Mouse (Mus musculus) lung, embryonic 14.5 days (tissue): Measurements from ENCODE around the gene Sephs1. TPM values are rescaled to one million over a fixed set of nuclear protein-coding genes. Genes with fewer than 3 reads are reported as not detected.
A peak's percentile ranks its signal among the peaks of the same experiment; 100 is the strongest.

Experiments used
- ATAC-seq: fragments of 200-750 bp; cut with Nextera tagmentation; 2 replicates; pipeline ENCODE4 v1.8.0; 2017; ENCODE audit warnings: mild to moderate bottlenecking, moderate TSS enrichment, moderate library complexity; ENCODE audit not compliant: insufficient read depth
- DNase-seq: peaks from one replicate; pipeline ENCODE4 v3.0.0-alpha.2; 2015
- H3K27ac ChIP-seq: fragments of 300-500 bp; sonication (generic); 2 replicates; pipeline ENCODE4 v1.5.1; 2014; ENCODE audit warnings: low read depth, mild to moderate bottlenecking, moderate library complexity
- H3K27me3 ChIP-seq: fragments of 300-500 bp; sonication (generic); 2 replicates; pipeline ENCODE4 v1.6.1; 2014; ENCODE audit warnings: low read length, control low read depth; ENCODE audit not compliant: insufficient read depth
- H3K36me3 ChIP-seq: fragments of 300-500 bp; sonication (generic); 2 replicates; pipeline ENCODE4 v1.6.1; 2014; ENCODE audit warnings: control low read depth; ENCODE audit not compliant: insufficient read depth
- H3K4me1 ChIP-seq: fragments of 300-500 bp; sonication (generic); 2 replicates; pipeline ENCODE4 v1.6.1; 2014; ENCODE audit warnings: antibody characterized with exemption, control low read depth; ENCODE audit not compliant: insufficient read depth
- H3K4me2 ChIP-seq: fragments of 300-500 bp; sonication (generic); 2 replicates; pipeline ENCODE4 v1.6.1; 2014; ENCODE audit warnings: mild to moderate bottlenecking
- H3K4me3 ChIP-seq: fragments of 300-500 bp; sonication (generic); 2 replicates; pipeline ENCODE4 v1.5.1; 2014; ENCODE audit warnings: low read depth, low read length
- H3K9ac ChIP-seq: fragments of 300-500 bp; sonication (generic); 2 replicates; pipeline ENCODE4 v1.6.1; 2014
- H3K9me3 ChIP-seq: fragments of 300-500 bp; sonication (generic); 2 replicates; pipeline ENCODE4 v1.6.1; 2016; ENCODE audit warnings: low read depth, low read length, control low read depth
- CTCF ChIP-seq: IDR thresholded peaks from 2 replicates; pipeline ENCODE4 v1.5.1; 2016; ENCODE audit warnings: antibody characterized with exemption, low read depth
- WGBS: fragments of 180-500 bp; shearing (Covaris S2); extraction: QIAGEN DNeasy Blood & Tissue Kit; methylation state at CpG from one replicate; pipeline ENCODE4 v1.1.7; 2014; 5-methylcytosine and 5-hydroxymethylcytosine counted together
- polyA plus RNA-seq: library from polyadenylated mRNA; unstranded; fragments of >200 nt; fragmentation: Nextera tagmentation; extraction: Ambion mirVana; gene quantifications from 2 replicates; pipeline ENCODE4 v1.2.1, GENCODE M21; 2014

Gene Sephs1
- polyA plus RNA-seq, 1 experiment from 2014 or later: 130 TPM

DNA sequence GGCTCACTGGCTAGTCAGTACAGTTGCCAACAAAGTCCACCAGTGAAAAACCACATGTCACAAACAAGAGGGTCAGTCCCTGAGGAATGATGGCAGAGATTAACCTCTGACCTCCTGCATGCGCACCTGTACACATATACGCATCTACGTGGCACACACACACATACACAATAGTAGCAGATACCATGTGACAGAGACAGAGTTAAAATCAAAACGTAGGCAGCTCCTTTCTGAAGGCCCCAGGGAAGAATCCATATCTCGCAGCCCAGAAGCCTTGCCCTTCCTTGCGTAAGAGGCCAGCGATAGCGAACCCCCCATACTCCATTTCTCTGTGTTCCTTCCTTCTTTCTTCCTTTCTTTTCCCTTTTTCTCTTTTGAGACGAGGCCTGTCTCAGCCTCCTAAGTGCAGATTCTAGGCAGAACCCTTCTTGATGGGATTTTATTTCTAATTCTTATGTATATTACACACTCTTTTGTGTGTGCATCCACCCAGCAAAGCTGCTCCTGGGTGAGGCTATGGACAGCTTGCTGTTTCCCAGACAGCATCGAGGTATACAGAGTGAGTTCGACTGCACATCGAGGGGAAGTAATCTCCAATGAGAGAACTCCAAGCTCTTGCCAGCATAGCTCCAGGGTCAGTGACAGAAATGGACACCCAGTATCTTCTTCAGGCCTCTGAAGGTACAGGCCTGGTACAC is 13.2 kb upstream of the Sephs1 start:
- H3K27me3 ChIP-seq: no peaks in the 10 kb centered on the region
- H3K4me3 ChIP-seq: no peak overlapping the region
- no peaks in the 10 kb centered on the region for H3K4me1 ChIP-seq
- WGBS: 76% methylated on average over 12 of the region's 12 CpGs
- H3K9me3 ChIP-seq: no peaks in the 10 kb centered on the region
- DNase-seq: no peak
- H3K9ac ChIP-seq: no peak overlapping the region
- no peak for TF ChIP-seq CTCF
- no peak overlapping the region for H3K27ac ChIP-seq
- H3K36me3 ChIP-seq: no peaks in the 10 kb centered on the region
- no peak for ATAC-seq
- H3K4me2 ChIP-seq: no peak overlapping the region

- no peak for TF ChIP-seq CTCF
- no peak for DNase-seq
Measured at GRCm38 (mm10) chr2:4872740-4873139, 8.6 kb upstream of the Sephs1 start.

GRCm38 (mm10) chr2:4873331-4873730 is 8.0 kb upstream of the Sephs1 start:
- no peaks in the 10 kb centered on the region for H3K9me3 ChIP-seq
- H3K4me1 ChIP-seq: no peaks in the 10 kb centered on the region
- no peak overlapping the region for H3K4me3 ChIP-seq
- 16% methylated on average over 6 of the region's 6 CpGs for WGBS
- no peaks in the 10 kb centered on the region for H3K27me3 ChIP-seq
- H3K9ac ChIP-seq: no peak overlapping the region
- no peaks in the 10 kb centered on the region for H3K36me3 ChIP-seq
- no peak overlapping the region for H3K27ac ChIP-seq
- DNase-seq: no peak
- no peak for TF ChIP-seq CTCF
- ATAC-seq: no peak
- no peak overlapping the region for H3K4me2 ChIP-seq

More at GRCm38 (mm10) chr2:4872740-4873139, 8.6 kb upstream of the Sephs1 start:
- Histone ChIP-seq H3K4me2 (no peak overlapping the region), H3K27ac (no peak overlapping the region), H3K4me1 (no peaks in the 10 kb centered on the region), H3K36me3 (no peaks in the 10 kb centered on the region), H3K27me3 (no peaks in the 10 kb centered on the region), H3K9me3 (no peaks in the 10 kb centered on the region), H3K4me3 (no peak overlapping the region), H3K9ac (no peak overlapping the region)
- ATAC-seq: no peak
- 58% methylated on average over 9 of the region's 9 CpGs for WGBS

- Histone ChIP-seq H3K4me3 (no peak overlapping the region), H3K9ac (no peak overlapping the region), H3K4me1 (no peaks in the 10 kb centered on the region), H3K36me3 (no peaks in the 10 kb centered on the region), H3K27me3 (no peaks in the 10 kb centered on the region), H3K4me2 (no peak overlapping the region), H3K9me3 (no peaks in the 10 kb centered on the region), H3K27ac (no peak overlapping the region)
- WGBS: 26% methylated on average over 1 of the region's 1 CpGs
- ATAC-seq (no peak), DNase-seq (no peak)
- no peak for TF ChIP-seq CTCF
Measured at GRCm38 (mm10) chr2:4875090-4875489, 6.3 kb upstream of the Sephs1 start.

DNA sequence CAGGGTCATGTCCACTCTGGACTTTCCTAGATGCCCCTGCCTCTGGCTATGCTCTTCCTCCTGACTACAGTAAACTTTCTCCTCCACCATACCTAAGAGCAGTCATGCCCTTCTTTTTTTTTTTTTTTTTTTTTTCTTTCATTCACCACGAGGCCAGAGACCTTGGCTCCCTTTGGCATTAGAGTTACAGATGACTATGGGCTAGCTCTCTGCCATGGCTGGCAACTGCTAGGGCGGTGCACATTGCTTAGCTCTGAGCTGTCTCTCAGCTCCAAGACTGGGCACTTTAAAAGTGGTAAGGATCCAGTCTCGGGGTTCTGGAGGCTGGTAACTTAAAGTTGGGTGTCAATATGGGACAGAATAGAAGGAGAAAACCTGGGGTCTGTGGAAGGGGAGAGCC is 5.2 kb upstream of the Sephs1 start:
- DNase-seq: no peak
- no peaks in the 10 kb centered on the region for H3K9me3 ChIP-seq
- no peak for ATAC-seq
- H3K36me3 ChIP-seq: no peaks in the 10 kb centered on the region
- H3K9ac ChIP-seq: no peak overlapping the region
- TF ChIP-seq CTCF: no peak
- H3K27me3 ChIP-seq: no peaks in the 10 kb centered on the region
- H3K4me3 ChIP-seq: no peak overlapping the region
- 68% methylated on average over 3 of the region's 3 CpGs for WGBS
- no peak overlapping the region for H3K4me2 ChIP-seq
- no peak overlapping the region for H3K27ac ChIP-seq
- H3K4me1 ChIP-seq: 0 out of 2 replicates have a peak, but pooled peaks cover 4% of the 10 kb centered on the region

DNA sequence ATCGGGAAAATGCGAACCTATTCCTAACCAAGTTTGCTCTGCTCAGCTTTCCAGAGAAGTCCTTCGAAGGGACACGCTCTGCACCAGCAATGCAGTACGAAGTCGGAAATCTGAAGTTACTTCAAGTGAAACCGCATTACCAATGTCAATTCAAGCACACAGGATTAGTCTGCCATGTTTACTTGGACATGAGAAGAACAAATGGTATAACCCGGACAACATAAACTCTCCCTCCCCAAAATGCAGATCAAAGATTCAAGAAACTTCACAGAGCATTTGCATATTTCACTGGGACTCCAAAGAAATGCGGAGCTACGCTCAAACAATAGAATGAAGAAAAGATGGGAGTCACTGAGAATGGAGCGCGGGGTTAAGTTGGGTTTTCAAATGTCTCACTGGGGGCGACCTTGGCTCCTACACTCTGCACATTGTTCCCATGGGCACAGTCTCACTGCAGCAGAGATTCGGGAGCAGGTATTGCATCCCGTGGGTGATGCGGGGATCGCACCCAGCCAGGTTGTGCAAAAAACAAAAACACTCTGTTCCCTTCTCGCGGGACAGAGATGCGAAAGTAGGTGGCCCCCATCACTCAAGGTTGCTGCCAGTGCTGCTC is 521 bp upstream of the Sephs1 start:
- no peaks in the 10 kb centered on the region for H3K9me3 ChIP-seq
- 0 out of 2 replicates have a peak, but pooled peaks cover 4% of the 10 kb centered on the region for H3K4me1 ChIP-seq
- peak overlapping the region; percentile 99 for H3K27ac ChIP-seq
- H3K27me3 ChIP-seq: no peaks in the 10 kb centered on the region
- ATAC-seq (peak; percentile 15), DNase-seq (peak; percentile 63)
- peak overlapping the region; percentile 79 for H3K4me2 ChIP-seq
- 2% methylated on average over 20 of the region's 20 CpGs for WGBS
- peaks cover 14% of the 10 kb centered on the region for H3K36me3 ChIP-seq
- H3K9ac ChIP-seq: peak overlapping the region; percentile 98
- H3K4me3 ChIP-seq: peak overlapping the region; percentile 97
- TF ChIP-seq CTCF: no peak

DNA sequence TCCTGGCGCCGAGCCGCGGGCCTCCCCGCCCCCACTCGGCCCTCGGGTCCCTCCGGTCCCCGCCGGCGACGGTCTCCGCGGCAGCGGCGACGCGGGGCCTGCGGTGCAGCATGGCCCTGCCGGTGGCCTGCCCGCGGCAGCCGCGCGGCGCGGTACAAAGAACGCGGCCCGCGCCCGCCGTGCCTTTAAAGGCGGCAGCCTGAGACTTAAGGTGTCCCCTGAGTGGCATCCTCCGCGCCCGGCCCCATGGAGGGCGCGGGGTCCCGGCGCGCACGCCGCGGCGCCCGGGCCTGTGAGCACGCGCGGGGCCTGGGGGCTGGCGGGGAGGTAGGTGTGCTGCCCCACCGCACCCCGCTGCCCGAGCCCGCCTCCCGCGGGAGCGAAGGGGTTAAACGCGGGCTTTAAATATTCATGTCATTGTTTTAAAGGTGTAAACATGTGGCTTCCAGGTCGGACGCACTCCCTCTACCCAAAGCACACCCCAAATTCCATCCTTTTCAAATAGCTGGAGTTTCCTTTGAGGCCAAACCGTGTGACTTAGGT is 956 bp downstream of the Sephs1 start:
- DNase-seq (peak; percentile 76), ATAC-seq (peak; percentile 64)
- Histone ChIP-seq H3K9me3 (no peaks in the 10 kb centered on the region), H3K27me3 (no peaks in the 10 kb centered on the region), H3K9ac (peak overlapping the region; percentile 98), H3K27ac (peak overlapping the region; percentile 99), H3K36me3 (peaks cover 28% of the 10 kb centered on the region), H3K4me2 (peak overlapping the region; percentile 79), H3K4me3 (peak overlapping the region; percentile 97), H3K4me1 (0 out of 2 replicates have a peak, but pooled peaks cover 4% of the 10 kb centered on the region)
- TF ChIP-seq CTCF: no peak
- WGBS: under 1% methylated on average over 48 of the region's 63 CpGs
